Mouse (Mus musculus): ENCODE data around the gene Ccdc12. TPM values are rescaled to one million over a fixed set of nuclear protein-coding genes. Genes with fewer than 3 reads are reported as not detected.

The Ccdc12 gene
- total RNA-seq (2021), result 10 to 100 TPM; 50.9 to 62.8 TPM
- long read RNA-seq, transcript Ccdc12-201 (7 exons, 834 nt), result major isoform, 22 of 26 reads
- long read RNA-seq, partial matches to known transcripts, result 1 of 26 reads
- long read RNA-seq, other reads (novel, unspliced or antisense), result 2 of 26 reads

GRCm38 (mm10) chr9:110656249-110657221, at the start of gene Ccdc12:
Gene Ccdc12, plus strand, starts transcription at chr9:110656503.
- DNase-seq (ENCODE audit: low spot score in 2 of 2), result peak; percentile 95 to 97

- DNase-seq (ENCODE audit: low spot score in 2 of 2), result no peak
These were observed 44.8 kb upstream of the Ccdc12 start for GRCm38 (mm10) chr9:110611471-110611870.

GRCm38 (mm10) chr9:110617081-110617480, 39.2 kb upstream of the Ccdc12 start:
- no peak for DNase-seq (ENCODE audit: low spot score in 2 of 2)

DNA sequence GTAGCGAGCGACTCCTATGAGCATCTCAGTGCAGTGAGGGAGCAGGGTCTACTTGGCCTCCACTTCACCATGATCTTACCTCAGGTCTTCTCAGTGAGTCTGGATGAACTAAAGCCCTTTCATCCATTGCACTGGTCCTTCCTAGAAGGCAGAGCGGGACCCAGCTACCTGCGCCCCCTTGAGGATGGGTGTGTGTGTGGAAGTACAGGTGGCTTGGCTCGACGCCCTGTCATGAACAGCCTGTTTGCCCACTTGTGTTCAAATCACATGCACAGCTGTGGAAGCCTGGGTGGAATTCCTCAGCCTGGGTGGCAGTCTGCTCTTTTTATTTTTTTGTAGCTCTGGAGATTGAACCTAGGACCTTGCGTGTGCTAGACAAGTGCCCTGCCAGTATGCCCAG, 36.1 kb upstream of the Ccdc12 start:
- DNase-seq (ENCODE audit: low spot score in 2 of 2), result no peak

GRCm38 (mm10) chr9:110620685-110621084, 35.6 kb upstream of the Ccdc12 start:
- no peak for DNase-seq (ENCODE audit: low spot score in 2 of 2)

- no peak for DNase-seq (ENCODE audit: low spot score in 2 of 2)
These were observed 33.6 kb upstream of the Ccdc12 start for GRCm38 (mm10) chr9:110622621-110623219.

DNA sequence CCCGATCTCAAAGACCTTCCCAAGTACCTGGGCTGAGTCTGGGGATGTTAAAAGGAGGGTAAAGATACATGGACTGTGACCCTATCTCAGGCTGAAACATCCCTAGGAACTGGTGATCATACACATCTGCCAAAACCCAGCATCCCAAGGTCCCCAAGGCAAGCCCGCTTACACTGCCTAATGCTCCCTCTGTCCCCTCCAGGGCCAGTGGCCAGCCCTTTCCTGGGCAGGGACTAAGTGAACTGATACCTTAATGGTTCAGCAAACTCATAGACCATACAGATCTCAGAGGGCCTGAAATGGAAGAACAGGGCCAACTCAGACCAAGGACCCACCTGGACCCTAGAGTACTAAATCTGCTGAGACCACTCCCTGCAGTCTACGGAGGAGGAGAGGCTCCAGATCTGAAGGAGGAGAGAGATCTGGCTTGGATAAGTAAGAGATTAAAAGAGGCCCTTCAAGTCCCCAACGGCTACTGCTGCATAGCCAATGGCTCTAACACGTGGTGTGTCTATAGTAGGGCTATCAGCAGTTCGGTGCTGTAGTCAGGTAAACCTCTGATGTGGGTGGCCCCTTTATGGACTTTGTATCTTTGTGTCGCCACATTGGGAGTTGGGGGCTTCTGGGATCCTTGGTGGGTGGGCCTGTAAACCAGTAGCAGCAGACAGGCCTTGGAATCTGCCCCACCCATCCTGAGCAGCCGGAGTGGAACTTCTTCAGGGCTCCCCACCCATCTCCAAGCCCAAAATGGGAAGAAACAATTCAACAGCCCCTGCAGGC, 32.7 kb upstream of the Ccdc12 start:
- DNase-seq (ENCODE audit: low spot score in 2 of 2), result no peak

GRCm38 (mm10) chr9:110624361-110625166, 31.7 kb upstream of the Ccdc12 start, which contains the start of gene Nradd:
Gene Nradd, minus strand, starts transcription at chr9:110624452.
- DNase-seq (ENCODE audit: low spot score in 2 of 2), result peak; percentile 82 to 90

DNA sequence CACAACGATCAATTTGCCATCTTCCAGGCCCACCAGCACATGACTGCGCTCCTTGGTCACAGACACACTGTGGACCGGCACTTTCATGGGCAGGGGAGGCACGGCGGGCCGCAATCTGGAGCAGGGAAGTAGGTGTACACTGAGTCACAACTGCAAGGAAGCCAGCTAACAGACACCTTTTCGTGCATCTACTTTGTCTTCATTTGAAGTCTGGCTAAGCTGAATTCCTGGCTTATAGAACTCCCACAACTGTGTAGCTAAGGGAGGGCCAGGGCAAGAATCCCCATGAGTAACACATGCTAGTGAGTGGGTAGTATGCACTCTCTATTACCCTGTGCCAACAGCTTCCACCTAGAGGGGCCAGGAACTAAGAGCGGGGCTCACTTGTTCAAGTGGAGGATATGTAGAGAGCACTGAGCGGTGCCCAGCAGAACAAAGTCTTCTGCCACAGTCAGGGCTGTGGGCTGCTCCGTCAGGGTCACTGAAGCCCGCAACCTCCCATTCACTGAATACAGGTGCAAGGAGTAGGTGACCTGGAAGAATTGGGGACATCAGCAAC, 30.9 kb upstream of the Ccdc12 start:
- no peak for DNase-seq (ENCODE audit: low spot score in 2 of 2)

- DNase-seq (ENCODE audit: low spot score in 2 of 2), result no peak
These were observed 26.1 kb upstream of the Ccdc12 start for GRCm38 (mm10) chr9:110630171-110630570.

DNA sequence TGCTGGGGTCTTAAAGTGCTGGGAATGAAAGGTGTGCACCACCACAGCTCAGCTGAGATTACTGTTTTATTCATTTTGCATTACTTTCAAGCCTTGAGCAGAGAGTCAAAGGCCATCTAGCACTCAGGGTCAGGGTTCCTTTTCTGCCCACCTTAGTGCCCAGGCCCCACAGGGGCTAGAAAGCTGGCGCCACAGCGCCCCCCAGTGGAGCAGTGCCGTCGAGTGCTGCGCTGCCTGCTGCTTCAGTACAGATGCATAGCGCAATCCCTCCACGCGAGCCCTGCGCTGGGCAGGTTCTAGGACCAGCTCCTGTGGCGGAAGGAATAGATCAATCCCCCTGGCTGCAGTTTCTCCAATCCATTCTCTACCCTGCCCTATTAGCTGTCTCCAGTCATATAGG, 25.1 kb upstream of the Ccdc12 start:
- DNase-seq (ENCODE audit: low spot score in 2 of 2), result no peak

- no peak for DNase-seq (ENCODE audit: low spot score in 2 of 2)
These were observed 24.5 kb upstream of the Ccdc12 start for GRCm38 (mm10) chr9:110631651-110632275.

- no peak for DNase-seq (ENCODE audit: low spot score in 2 of 2)
These were observed 23.6 kb upstream of the Ccdc12 start for GRCm38 (mm10) chr9:110632671-110633070.

- DNase-seq (ENCODE audit: low spot score in 2 of 2), result no peak
These were observed 22.4 kb upstream of the Ccdc12 start for GRCm38 (mm10) chr9:110633882-110634281.

DNA sequence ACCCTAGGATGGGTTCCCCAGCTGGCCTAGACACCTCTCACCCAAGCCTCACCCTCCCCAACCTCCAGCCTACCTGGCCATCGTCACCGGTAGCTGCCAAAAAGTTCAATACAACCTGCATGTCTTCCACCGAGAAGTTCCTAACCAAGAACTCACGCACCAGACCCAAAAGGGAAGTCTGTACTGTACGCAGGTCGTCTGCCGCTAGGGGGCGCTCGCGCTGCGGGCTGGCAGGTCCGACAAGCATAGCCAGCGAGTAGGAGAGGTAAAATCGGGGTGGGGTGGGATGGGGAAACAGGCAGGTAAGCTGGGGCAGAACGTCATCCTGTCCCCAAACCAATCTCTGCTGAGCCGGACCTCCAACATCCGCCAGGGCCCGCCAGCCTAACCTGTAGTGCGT, 21.1 kb upstream of the Ccdc12 start:
- peak; percentile 72 to 90 for DNase-seq (ENCODE audit: low spot score in 2 of 2)

DNA sequence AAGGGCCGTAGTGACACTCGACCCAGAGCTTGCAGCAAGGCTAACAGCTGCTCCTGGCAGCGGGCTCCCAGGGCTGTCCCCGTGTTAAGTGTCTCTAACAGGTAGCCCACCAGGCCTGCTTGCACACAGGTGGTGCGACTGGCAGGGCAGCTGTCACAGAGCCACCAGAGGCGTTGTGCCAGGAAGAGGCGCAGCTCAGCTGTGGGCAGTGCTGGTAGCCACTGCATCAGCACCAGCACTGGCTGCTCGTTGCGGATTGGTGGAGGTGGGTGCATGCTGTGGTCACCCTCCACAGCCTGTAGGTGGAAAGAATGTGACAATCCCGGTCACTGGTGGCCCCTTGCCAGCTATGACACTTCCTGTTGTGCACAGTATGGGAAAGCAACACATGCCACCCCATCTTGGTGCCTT, 17.7 kb upstream of the Ccdc12 start:
- DNase-seq (ENCODE audit: low spot score in 2 of 2), result no peak

- no peak for DNase-seq (ENCODE audit: low spot score in 2 of 2)
These were observed 15.3 kb upstream of the Ccdc12 start for GRCm38 (mm10) chr9:110641006-110641405.

GRCm38 (mm10) chr9:110642812-110643524, 13.3 kb upstream of the Ccdc12 start:
- DNase-seq (ENCODE audit: low spot score in 2 of 2), result no peak

GRCm38 (mm10) chr9:110643787-110644186, 12.5 kb upstream of the Ccdc12 start:
- no peak for DNase-seq (ENCODE audit: low spot score in 2 of 2)

Data from layer of hippocampus, adult 18-20 months (tissue).